Mouse (Mus musculus) mammary gland, adult 2 months (tissue): ENCODE results near the gene Vmn1r192. TPM values are rescaled to one million over a fixed set of nuclear protein-coding genes. Genes with fewer than 3 reads are reported as not detected.

ENCODE experiments used
- polyA plus RNA-seq: library from polyadenylated mRNA; depleted of rRNA; stranded (reverse); fragments of >200 nt; gene quantifications from 2 replicates; pipeline ENCODE4 v1.2.3, GENCODE M21; 2012; ENCODE audit warnings: low replicate concordance; rRNA removed

Vmn1r192 gene
- polyA plus RNA-seq: not detected in 2 replicates

DNA sequence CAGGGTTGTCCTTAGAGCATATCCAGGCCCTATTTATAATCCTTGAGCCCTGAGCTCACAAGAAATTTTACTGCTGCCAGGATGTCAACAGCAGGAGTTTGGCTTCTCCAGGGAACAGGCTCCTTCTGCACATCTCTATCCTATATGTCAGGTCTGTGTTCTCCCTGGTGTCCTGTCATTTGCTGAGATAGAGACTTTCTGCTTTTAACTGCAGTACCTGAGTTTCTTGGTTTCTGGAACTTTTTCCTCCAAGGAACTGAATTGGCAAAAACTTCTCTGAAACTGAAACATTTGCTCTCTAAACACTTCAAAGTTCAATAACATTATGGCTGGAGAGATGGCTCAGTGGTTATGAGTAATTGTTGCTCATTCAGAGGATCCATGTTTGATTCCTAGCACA lies at the start of gene Vmn1r192:
TSS of gene Vmn1r192 (minus strand) at position 101 of the 400 bp plus-strand sequence.

DNA sequence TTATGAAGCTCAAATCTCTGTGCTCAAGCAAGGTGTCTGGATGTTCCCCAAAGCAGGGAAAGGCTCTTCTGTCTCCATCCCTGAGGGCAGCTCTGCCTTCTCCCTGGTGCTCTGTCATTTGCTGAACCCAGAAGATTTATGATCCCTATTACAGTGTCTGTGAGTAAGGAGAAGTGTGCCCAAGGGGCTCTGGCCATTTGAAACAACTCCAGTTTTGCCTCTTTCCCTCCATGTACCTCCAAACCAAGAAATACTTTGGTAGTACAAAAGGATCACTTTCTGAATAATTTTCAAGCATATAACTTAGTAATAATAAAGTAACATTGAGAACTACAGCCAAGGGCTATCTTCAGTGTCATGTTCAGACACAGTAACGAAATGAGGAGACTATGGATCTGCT lies 32.1 kb upstream of the Vmn1r192 start, which contains the start of gene Vmn1r193:
TSS of gene Vmn1r193 (minus strand) at position 101 of the 400 bp plus-strand sequence.

GRCm38 (mm10) chr13:22183869-22184268 lies 7.1 kb downstream of the Vmn1r192 start, which contains the start of gene Vmn1r191:
TSS of gene Vmn1r191 (minus strand) at chr13:22183969.

Other genes starting within 250 kb of the Vmn1r192 start
- gene Zfp184, start 246.0 kb downstream of the Vmn1r192 start, polyA plus RNA-seq: 0.29 and 0.80 TPM in 2 replicates
- gene Pom121l2, start 209.9 kb downstream of the Vmn1r192 start, polyA plus RNA-seq: not detected in 2 replicates
- 1.7 and 2.8 TPM in 2 replicates for gene Prss16, start 181.4 kb downstream of the Vmn1r192 start, polyA plus RNA-seq
- 2.1 and 26.7 TPM in 2 replicates for gene Hist1h2ah, start 155.6 kb downstream of the Vmn1r192 start, polyA plus RNA-seq
- gene Hist1h2bk, start 155.3 kb downstream of the Vmn1r192 start, polyA plus RNA-seq: 2.4 and 13.0 TPM in 2 replicates
- 8.5 and 8.7 TPM in 2 replicates for gene Hist1h4i, start 149.8 kb downstream of the Vmn1r192 start, polyA plus RNA-seq
- 0.57 and 4.6 TPM in 2 replicates for gene Hist1h2ag, start 148.2 kb downstream of the Vmn1r192 start, polyA plus RNA-seq
- 2.8 and 6.5 TPM in 2 replicates for gene Hist1h2bj, start 147.9 kb downstream of the Vmn1r192 start, polyA plus RNA-seq
- not detected in 2 replicates for gene Vmn1r188, start 106.7 kb downstream of the Vmn1r192 start, polyA plus RNA-seq
- gene Vmn1r189, start 85.3 kb downstream of the Vmn1r192 start, polyA plus RNA-seq: not detected in 2 replicates
- not detected in 2 replicates for gene Vmn1r191, start 7.2 kb downstream of the Vmn1r192 start, polyA plus RNA-seq
- not detected in 2 replicates for gene Vmn1r193, start 32.0 kb upstream of the Vmn1r192 start, polyA plus RNA-seq
- gene Vmn1r194, start 53.1 kb upstream of the Vmn1r192 start, polyA plus RNA-seq: not detected in 2 replicates
- gene Vmn1r195, start 79.4 kb upstream of the Vmn1r192 start, polyA plus RNA-seq: not detected in 2 replicates
- gene Vmn1r196, start 98.8 kb upstream of the Vmn1r192 start, polyA plus RNA-seq: not detected in 2 replicates
- gene Vmn1r197, start 133.4 kb upstream of the Vmn1r192 start, polyA plus RNA-seq: not detected in 2 replicates
- gene Vmn1r198, start 159.2 kb upstream of the Vmn1r192 start, polyA plus RNA-seq: not detected in 2 replicates
- gene Vmn1r199, start 188.7 kb upstream of the Vmn1r192 start, polyA plus RNA-seq: not detected in 2 replicates
- not detected in 2 replicates for gene Vmn1r200, start 199.2 kb upstream of the Vmn1r192 start, polyA plus RNA-seq